Mouse (Mus musculus): ENCODE data around the gene Tiam2.

The Tiam2 gene

DNA sequence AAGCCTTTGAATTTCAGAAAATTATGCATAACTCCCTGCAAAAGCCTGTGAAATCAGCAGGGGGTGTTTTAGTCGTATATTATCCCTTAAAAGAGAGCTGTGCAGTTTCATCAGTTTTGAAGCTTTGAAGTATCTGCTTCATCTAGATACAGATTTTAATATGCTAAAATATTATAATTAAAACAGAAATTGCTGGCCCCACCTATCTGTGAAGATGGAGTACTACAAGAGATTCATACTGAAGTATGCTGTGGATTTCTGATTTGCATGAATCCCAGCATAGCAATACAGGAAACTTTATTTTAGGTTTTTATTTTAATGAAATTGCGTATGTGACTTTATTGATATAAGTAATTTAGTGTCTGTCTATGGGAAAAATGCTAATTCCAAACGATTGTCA, 234.2 kb downstream of the Tiam2 start:
- DNase-seq (ENCODE audit: low spot score): no peak

GRCm38 (mm10) chr17:3562405-3562804, 236.0 kb downstream of the Tiam2 start:
- no peak for DNase-seq (ENCODE audit: low spot score)

- peak; percentile 73 for DNase-seq (ENCODE audit: low spot score)
Observed at GRCm38 (mm10) chr17:3570876-3571275, 244.5 kb downstream of the Tiam2 start.

All from ovary, postnatal 14 days (tissue).